Mouse (Mus musculus) cerebellum, adult 2 months (tissue): ENCODE results near the gene Plxna4.

ENCODE experiments used
- CTCF ChIP-seq: fragments of 200-500 bp; IDR thresholded peaks from 2 replicates; pipeline ENCODE4 v1.5.1; 2011; ENCODE audit warnings: low read depth, mild to moderate bottlenecking, control low read depth, low read length, moderate library complexity, borderline replicate concordance; ENCODE audit not compliant: insufficient read depth
- POLR2A ChIP-seq: fragments of 200-500 bp; IDR thresholded peaks from 2 replicates; pipeline ENCODE4 v1.6.1; 2011; ENCODE audit warnings: low read length, control low read depth, borderline replicate concordance; ENCODE audit not compliant: insufficient read depth

DNA sequence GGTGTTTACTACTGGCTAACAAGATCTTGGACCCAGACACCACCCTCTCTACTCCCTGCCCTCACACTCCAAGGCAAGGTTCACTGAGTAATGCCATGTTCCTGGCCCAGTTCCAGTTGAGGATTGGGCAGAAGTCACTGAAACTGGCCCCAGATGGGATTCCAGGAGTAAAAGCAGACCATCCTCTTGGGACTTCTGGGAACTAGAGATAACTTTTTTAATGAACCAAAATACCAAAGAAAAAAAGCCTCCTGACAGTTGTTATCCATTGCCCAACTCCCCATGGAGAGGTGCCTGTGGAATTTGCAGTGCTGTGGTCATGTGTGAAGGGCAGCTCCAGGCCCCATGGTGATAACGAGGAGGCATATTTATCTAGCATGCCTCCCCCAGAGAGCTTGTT lies 199.7 kb downstream of the Plxna4 start:
- TF ChIP-seq POLR2A, result no peak
- TF ChIP-seq CTCF, result no peak
